20 mouse cellular contexts compared by ENCODE assay signal in the genomic region with DNA sequence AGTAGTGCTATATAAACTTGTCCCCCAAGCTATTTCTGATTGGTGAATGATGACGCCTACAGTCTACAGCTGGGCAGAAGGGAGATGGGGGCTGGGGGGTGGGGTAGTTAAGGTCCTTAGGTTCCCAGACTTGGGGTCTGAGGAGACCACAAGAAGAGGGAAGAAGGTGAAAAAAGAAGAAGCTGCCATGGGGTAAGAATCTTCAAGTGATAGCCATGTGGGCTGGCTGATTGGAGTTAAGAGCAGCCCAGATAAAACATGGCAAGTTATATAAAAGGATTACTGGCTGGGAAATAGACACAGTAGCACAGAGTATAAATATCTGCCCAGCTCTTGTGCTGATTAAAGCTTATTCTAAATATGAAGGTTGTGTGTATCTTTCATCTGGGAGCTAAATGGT.
"Had no signal": no experiment of that assay in that cellular context is flagged by ENCODE, and none has a peak within 500 bp of the region (broad histone marks: within the 10 kb centered on the region; RNA-seq: fewer than 3 reads in every experiment).

No protein-coding gene starts in this region.

- H3K27me3 ChIP-seq: heart, embryonic 13.5 days; heart, embryonic 15.5 days; hindbrain, embryonic 13.5 days; hindbrain, embryonic 15.5 days; limb, embryonic 12.5 days; liver, embryonic 13.5 days had no signal

- ATAC-seq: hindbrain, postnatal 0 days; intestine, embryonic 16.5 days had no signal

- DNase-seq: gastrocnemius, postnatal 14 days; gastrocnemius, postnatal 36 days; heart, adult 2 months; heart, postnatal 14 days; heart, postnatal 36 days; kidney, adult 11 months; kidney, adult 2 months; kidney, postnatal 10 days; kidney, postnatal 25 days; liver; liver, embryonic 13.5 days had no signal

- H3K4me1 ChIP-seq: heart, embryonic 13.5 days; heart, embryonic 15.5 days; hindbrain, embryonic 13.5 days; hindbrain, embryonic 15.5 days; limb, embryonic 10.5 days; limb, embryonic 12.5 days; liver, embryonic 13.5 days had no signal

- H3K27ac ChIP-seq: heart, adult 2 months; heart, embryonic 13.5 days; heart, embryonic 15.5 days; hindbrain, embryonic 13.5 days; hindbrain, embryonic 15.5 days; hindbrain, postnatal 0 days; left cerebral cortex, adult 2 months; limb, embryonic 10.5 days; limb, embryonic 12.5 days; liver, embryonic 13.5 days had no signal

- H3K4me3 ChIP-seq: heart, adult 2 months; heart, embryonic 13.5 days; heart, embryonic 15.5 days; hindbrain, embryonic 13.5 days; hindbrain, embryonic 15.5 days; left cerebral cortex, adult 2 months; limb, embryonic 10.5 days; limb, embryonic 12.5 days; liver, embryonic 13.5 days had no signal
